Mouse (Mus musculus) heart, embryonic 14.5 days (tissue): Measurements from ENCODE around the gene Zmpste24. TPM values are rescaled to one million over a fixed set of nuclear protein-coding genes. Genes with fewer than 3 reads are reported as not detected.
"Not testable (repeated sequence)": the region's sequence is repeated elsewhere in the genome, so short reads cannot be mapped to it uniquely, and the experiment has no call there.

Source experiments
- ATAC-seq: fragments of 200-750 bp; cut with Nextera tagmentation; 2 replicates; pipeline ENCODE4 v1.8.0; 2017; ENCODE audit warnings: low read depth, moderate TSS enrichment; ENCODE audit not compliant: insufficient number of reproducible peaks, insufficient read depth, low FRiP score
- H3K27ac ChIP-seq, 2 experiments: fragments of 200-500 bp in 1 of 2; fragments of 300-500 bp in 1 of 2; sonication (generic) in 1 of 2; replicated peaks in 1 of 2; 2 replicates each; pipeline ENCODE4 v1.5.1; 2012 to 2014; ENCODE audit warnings: low read depth in 2 of 2, low read length in 2 of 2, control low read depth in 1 of 2, mild to moderate bottlenecking in 1 of 2, mixed read lengths in 1 of 2; ENCODE audit not compliant: control insufficient read depth in 1 of 2, insufficient read depth in 1 of 2
- H3K27me3 ChIP-seq: fragments of 300-500 bp; sonication (generic); 2 replicates; pipeline ENCODE4 v1.6.1; 2014; ENCODE audit warnings: mild to moderate bottlenecking, low read length, control low read depth; ENCODE audit not compliant: control insufficient read depth, insufficient read depth
- H3K36me3 ChIP-seq: fragments of 300-500 bp; sonication (generic); 2 replicates; pipeline ENCODE4 v1.6.1; 2014; ENCODE audit warnings: mild to moderate bottlenecking, control low read depth, low read length, mixed read lengths; ENCODE audit not compliant: control insufficient read depth, insufficient read depth
- H3K4me1 ChIP-seq, 2 experiments: fragments of 200-500 bp in 1 of 2; fragments of 300-500 bp in 1 of 2; sonication (generic) in 1 of 2; 2 replicates each; pipeline ENCODE4 v1.6.1; 2012 to 2014; ENCODE audit warnings: low read length in 2 of 2, control low read depth in 1 of 2, mixed read lengths in 1 of 2; ENCODE audit not compliant: control insufficient read depth in 2 of 2, insufficient read depth in 2 of 2
- H3K4me2 ChIP-seq: fragments of 300-500 bp; sonication (generic); 2 replicates; pipeline ENCODE4 v1.6.1; 2014; ENCODE audit warnings: mild to moderate bottlenecking, low read length
- H3K4me3 ChIP-seq, 2 experiments: fragments of 200-500 bp in 1 of 2; fragments of 300-500 bp in 1 of 2; sonication (generic) in 1 of 2; 2 replicates each; pipeline ENCODE4 v1.5.1; 2012 to 2014; ENCODE audit warnings: low read length in 2 of 2, mild to moderate bottlenecking in 2 of 2, control low read depth in 1 of 2, low read depth in 1 of 2, moderate library complexity in 1 of 2; ENCODE audit not compliant: control insufficient read depth in 1 of 2, insufficient read depth in 1 of 2
- H3K9ac ChIP-seq: fragments of 300-500 bp; sonication (generic); 2 replicates; pipeline ENCODE4 v1.6.1; 2014; ENCODE audit warnings: mild to moderate bottlenecking, low read length
- H3K9me3 ChIP-seq: fragments of 300-500 bp; sonication (generic); 2 replicates; pipeline ENCODE4 v1.6.1; 2016; ENCODE audit warnings: low read length, control low read depth; ENCODE audit not compliant: control insufficient read depth
- WGBS: fragments of 180-500 bp; shearing (Covaris S2); extraction: QIAGEN DNeasy Blood & Tissue Kit; methylation state at CpG from one replicate; pipeline ENCODE4 v1.1.7; 2014; 5-methylcytosine and 5-hydroxymethylcytosine counted together
- polyA plus RNA-seq: library from polyadenylated mRNA; unstranded; fragments of >200 nt; fragmentation: Nextera tagmentation; extraction: Ambion mirVana; gene quantifications from 2 replicates; pipeline ENCODE4 v1.2.1, GENCODE M21; 2014

The Zmpste24 gene
- polyA plus RNA-seq, 1 experiment from 2014 or later = 20.5 TPM

DNA sequence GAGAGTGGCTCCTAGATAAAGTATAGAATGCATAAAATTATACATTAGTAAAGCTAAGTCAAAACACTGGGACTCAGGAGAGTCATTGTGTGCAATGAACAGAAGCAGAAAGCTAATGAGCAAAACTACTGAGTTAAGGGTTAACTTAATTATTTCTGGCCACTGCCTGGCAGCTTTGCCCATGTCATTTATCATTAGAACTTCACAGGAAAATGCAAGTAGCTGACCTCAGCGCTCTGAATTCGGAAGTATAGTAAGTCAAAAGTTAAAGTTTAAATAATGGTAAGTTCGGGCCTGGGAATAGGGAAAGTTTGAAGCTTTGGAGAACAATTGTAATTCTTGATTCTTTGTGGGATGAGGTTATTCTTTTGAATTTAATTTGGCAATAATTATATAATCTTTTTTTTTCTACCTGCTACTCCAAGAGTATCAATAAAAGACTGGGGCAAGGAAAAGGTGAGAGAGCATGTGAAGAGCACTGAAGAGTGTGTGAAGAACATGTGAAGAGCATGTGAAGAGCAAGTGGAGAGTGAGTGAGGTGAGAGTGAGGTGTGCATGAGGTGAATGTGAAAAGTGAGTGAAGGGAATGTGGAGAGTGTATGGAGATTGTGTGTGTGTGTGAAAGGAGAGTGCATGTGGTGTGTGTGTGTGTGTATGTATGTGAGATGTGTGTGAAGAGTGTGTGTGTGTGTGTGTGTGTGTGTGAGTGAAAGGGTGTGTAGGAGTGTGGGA, 20.0 kb downstream of the Zmpste24 start:
- no peak overlapping the region for H3K4me3 ChIP-seq
- ATAC-seq = no peak
- no peaks in the 10 kb centered on the region for H3K4me1 ChIP-seq
- no peak overlapping the region for H3K9ac ChIP-seq
- H3K27me3 ChIP-seq = no peaks in the 10 kb centered on the region
- H3K4me2 ChIP-seq = no peak overlapping the region
- no peaks in the 10 kb centered on the region for H3K9me3 ChIP-seq
- H3K27ac ChIP-seq = no peak overlapping the region
- peaks cover 88% of the 10 kb centered on the region for H3K36me3 ChIP-seq
- WGBS = 74% methylated on average over 3 of the region's 3 CpGs

DNA sequence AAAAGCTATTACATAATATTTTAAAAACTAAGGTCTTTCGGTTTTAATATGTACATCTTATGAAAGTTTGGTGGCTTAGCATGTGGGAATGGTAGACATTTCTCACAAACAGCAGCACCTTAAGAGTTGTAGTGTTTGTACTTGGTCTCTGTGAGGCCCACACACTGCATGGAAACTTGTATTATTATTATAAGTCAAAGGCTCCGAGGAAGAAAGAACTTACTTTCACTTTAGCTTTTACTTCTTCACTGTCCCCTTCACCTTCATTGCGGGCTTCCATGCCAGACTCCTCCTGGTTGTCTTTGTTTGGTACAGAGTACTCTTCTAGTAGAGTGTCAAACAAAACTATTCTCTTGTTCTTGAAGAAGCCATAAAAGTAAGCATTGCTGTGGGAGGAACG, 23.8 kb downstream of the Zmpste24 start:
- Histone ChIP-seq H3K4me1 (no peaks in the 10 kb centered on the region), H3K4me2 (no peak overlapping the region), H3K9ac (no peak overlapping the region), H3K4me3 (no peak overlapping the region), H3K36me3 (peaks cover 64% of the 10 kb centered on the region), H3K27me3 (no peaks in the 10 kb centered on the region), H3K27ac (no peak overlapping the region), H3K9me3 (no peaks in the 10 kb centered on the region)
- WGBS = 90% methylated on average over 4 of the region's 4 CpGs
- no peak for ATAC-seq

DNA sequence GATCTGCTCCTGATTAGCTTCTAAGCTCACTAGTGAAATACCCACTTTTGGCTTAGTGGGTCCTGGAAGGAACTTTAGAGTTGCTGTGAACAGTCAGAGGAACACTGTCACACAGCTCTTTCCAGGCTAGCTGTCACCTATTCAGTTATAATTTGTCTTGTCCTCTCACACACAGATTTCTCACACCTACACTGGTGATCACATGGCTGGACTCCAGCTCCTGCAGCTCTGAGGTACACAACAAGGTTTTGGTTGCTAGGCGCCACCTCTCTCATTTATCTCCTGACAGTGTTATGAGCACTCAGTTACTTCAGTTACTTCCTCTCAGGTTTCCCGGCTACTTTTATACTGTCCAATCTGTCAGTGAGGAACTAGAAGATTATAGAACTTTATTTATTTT, 32.7 kb downstream of the Zmpste24 start:
- H3K9ac ChIP-seq = no peak overlapping the region
- no peaks in the 10 kb centered on the region for H3K9me3 ChIP-seq
- no peak overlapping the region for H3K4me2 ChIP-seq
- ATAC-seq = no peak
- H3K27ac ChIP-seq = no peak overlapping the region
- H3K36me3 ChIP-seq = peaks cover 65% of the 10 kb centered on the region
- no peaks in the 10 kb centered on the region for H3K4me1 ChIP-seq
- H3K4me3 ChIP-seq = no peak overlapping the region
- 50% methylated on average over 2 of the region's 2 CpGs for WGBS
- no peaks in the 10 kb centered on the region for H3K27me3 ChIP-seq

DNA sequence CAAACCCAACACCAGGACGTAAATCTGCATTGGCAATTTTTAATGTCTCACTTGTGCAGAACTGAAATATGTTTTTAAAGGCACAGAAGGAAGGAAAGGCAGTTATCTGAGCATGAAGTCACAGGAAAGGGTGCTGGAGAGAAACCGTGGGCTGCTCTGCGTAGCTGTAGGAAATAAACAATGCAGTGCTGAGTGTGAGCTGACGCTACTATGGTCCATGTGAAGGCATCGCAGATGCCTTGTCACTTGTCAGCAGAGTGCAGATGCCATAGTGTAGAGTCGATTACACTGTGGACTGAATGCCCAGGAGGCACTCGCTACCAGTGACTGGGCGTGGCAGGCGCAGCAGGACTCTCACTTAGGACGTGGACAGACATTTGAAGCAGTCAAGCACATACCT, 38.8 kb downstream of the Zmpste24 start:
- peaks cover 42% of the 10 kb centered on the region for H3K36me3 ChIP-seq
- not testable (repeated sequence) for H3K9me3 ChIP-seq, H3K4me1 ChIP-seq, H3K27me3 ChIP-seq, H3K4me2 ChIP-seq, ATAC-seq, H3K9ac ChIP-seq, H3K27ac ChIP-seq, H3K4me3 ChIP-seq
- WGBS = 54% methylated on average over 10 of the region's 10 CpGs

DNA sequence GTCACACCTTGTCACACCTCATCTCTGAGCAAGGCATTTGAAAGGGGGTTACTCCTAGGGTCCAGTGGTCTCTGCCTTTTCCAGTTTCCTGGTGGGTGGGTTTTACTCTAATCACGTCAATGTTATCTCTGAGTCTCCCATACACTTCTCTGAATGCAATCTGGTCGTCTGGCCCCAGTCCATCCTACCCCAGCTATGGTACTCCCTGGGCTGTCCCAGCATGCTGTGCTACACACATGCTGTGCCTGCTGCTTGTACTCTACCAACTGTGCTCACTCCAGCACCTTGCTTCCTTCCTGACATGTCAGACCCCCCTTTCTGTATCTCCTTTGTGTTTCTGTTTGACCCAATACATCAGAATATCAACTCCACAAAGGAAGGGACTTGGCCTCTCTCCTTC, 41.0 kb downstream of the Zmpste24 start:
- H3K9ac ChIP-seq = no peak overlapping the region
- no peak overlapping the region for H3K4me2 ChIP-seq
- no peaks in the 10 kb centered on the region for H3K9me3 ChIP-seq
- no peak for ATAC-seq
- 43% methylated on average over 2 of the region's 2 CpGs for WGBS
- peaks cover 9% of the 10 kb centered on the region for H3K27me3 ChIP-seq
- peaks cover 6 to 10% of the 10 kb centered on the region in 2 experiments for H3K4me1 ChIP-seq
- no peak overlapping the region for H3K27ac ChIP-seq
- H3K36me3 ChIP-seq = peaks cover 27% of the 10 kb centered on the region
- H3K4me3 ChIP-seq = no peak overlapping the region

DNA sequence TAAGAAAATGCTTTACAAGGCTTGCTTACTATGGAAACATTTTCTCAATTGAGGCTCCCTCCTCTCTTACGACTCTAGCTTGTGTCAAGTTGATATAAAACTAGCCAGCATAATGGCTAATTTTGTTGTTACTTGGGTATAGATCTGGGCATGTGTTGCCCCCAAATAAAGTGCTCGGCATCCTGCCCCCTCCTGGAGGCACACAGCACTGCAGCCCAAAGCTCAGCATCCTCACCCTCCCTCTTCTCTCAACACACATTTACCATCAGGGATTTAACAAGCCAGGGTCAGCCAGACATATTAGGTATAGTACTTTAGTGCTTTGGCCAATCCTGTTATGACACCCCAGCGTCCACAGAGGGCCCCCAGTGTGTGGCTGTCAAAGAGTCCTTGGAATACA, 41.7 kb downstream of the Zmpste24 start:
- ATAC-seq = no peak
- peaks cover 9 to 11% of the 10 kb centered on the region in 2 experiments for H3K4me1 ChIP-seq
- H3K27ac ChIP-seq = no peak overlapping the region
- H3K9ac ChIP-seq = no peak overlapping the region
- no peaks in the 10 kb centered on the region for H3K9me3 ChIP-seq
- H3K27me3 ChIP-seq = peaks cover 9% of the 10 kb centered on the region
- peaks cover 23% of the 10 kb centered on the region for H3K36me3 ChIP-seq
- H3K4me3 ChIP-seq = no peak overlapping the region
- 49% methylated on average over 3 of the region's 3 CpGs for WGBS
- no peak overlapping the region for H3K4me2 ChIP-seq

DNA sequence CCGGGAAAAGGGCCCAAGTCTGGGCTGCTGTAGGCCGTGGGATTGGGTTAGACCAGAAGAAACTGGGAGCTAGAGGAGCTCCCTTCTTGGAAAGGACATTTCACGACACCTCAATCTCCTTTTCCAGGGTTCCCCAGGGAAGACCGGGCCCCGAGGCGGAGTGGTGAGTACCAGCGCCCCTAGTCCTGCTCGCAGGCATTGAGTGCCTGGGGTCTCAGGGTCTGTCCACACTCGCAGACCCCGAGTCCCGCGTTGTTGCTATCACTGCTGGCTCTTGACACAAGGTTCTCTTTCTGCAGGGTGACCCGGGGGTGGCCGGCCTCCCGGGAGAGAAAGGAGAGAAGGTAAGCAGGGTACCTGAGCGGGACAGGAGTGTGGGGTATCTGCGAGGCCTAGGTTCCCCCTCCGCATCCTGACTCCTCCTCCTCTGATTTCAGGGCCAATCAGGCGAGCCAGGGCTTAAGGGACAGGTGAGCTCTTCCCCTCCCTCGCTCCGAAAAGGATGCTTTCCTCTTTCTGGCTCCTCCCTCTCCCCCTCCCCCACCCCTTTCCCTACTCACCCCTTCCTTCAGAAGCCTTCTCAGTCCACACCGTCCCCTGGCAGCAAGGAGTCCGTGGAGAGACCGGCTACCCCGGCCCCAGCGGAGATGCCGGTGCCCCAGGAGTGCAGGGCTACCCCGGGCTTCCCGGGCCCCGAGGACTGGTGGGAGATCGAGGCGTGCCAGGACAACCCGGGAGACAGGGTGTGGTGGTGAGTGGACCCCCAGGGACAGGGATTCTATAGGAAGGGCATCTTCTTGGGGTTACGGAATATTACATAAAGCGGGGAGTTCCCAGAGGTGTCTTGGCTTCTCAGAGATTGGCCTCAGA, 45.4 kb downstream of the Zmpste24 start:
- no peaks in the 10 kb centered on the region for H3K9me3 ChIP-seq
- H3K27ac ChIP-seq = no peak overlapping the region
- H3K9ac ChIP-seq = peak overlapping the region; percentile 38
- peaks cover 9 to 11% of the 10 kb centered on the region in 2 experiments for H3K4me1 ChIP-seq
- H3K4me2 ChIP-seq = peak overlapping the region; percentile 51
- no peaks in the 10 kb centered on the region for H3K36me3 ChIP-seq
- ATAC-seq = no peak
- H3K4me3 ChIP-seq = peak overlapping the region in 1 of 2 experiments; percentile 0; a peak in 1 of 4 replicates
- peaks cover 9% of the 10 kb centered on the region for H3K27me3 ChIP-seq
- WGBS = 15% methylated on average over 35 of the region's 35 CpGs
